Comparison of ENCODE assay signal across 17 mouse cellular contexts in genomic region chr5:5483254-5483858, GRCm38 (mm10). TPM values are rescaled to one million over a fixed set of nuclear protein-coding genes. Genes with fewer than 3 reads are reported as not detected.
"Had no signal": no experiment of that assay in that cellular context is flagged by ENCODE, and none has a peak within 500 bp of the region (broad histone marks: within the 10 kb centered on the region; RNA-seq: fewer than 3 reads in every experiment).

No protein-coding gene starts in this region.

- H3K9ac ChIP-seq: kidney, embryonic 15.5 days; liver, embryonic 13.5 days; liver, postnatal 0 days; lung, embryonic 15.5 days; midbrain, embryonic 15.5 days had no signal

- H3K4me3 ChIP-seq: kidney, embryonic 15.5 days; liver, embryonic 13.5 days; lung, embryonic 15.5 days; megakaryocyte, embryonic 14.5 days; midbrain, embryonic 15.5 days had no signal

- H3K4me2 ChIP-seq: kidney, embryonic 15.5 days; liver, embryonic 13.5 days; lung, embryonic 15.5 days; midbrain, embryonic 11.5 days; midbrain, embryonic 15.5 days had no signal

- H3K27me3 ChIP-seq: kidney, embryonic 15.5 days; liver, embryonic 13.5 days; lung, embryonic 15.5 days; megakaryocyte, embryonic 14.5 days; midbrain, embryonic 15.5 days had no signal

- H3K36me3 ChIP-seq: kidney, embryonic 15.5 days; liver, embryonic 13.5 days; lung, embryonic 15.5 days; midbrain, embryonic 15.5 days had no signal

- ATAC-seq: liver, postnatal 0 days; midbrain, embryonic 15.5 days had no signal

- H3K9me3 ChIP-seq: kidney, embryonic 15.5 days; liver, embryonic 13.5 days; lung, embryonic 15.5 days; megakaryocyte, embryonic 14.5 days; midbrain, embryonic 15.5 days had no signal

- H3K4me1 ChIP-seq: kidney, embryonic 15.5 days; liver, embryonic 13.5 days; lung, embryonic 15.5 days; megakaryocyte, embryonic 14.5 days; midbrain, embryonic 15.5 days had no signal

- DNase-seq: kidney, adult 18-20 months; kidney, postnatal 14 days; liver; liver, embryonic 13.5 days; liver, postnatal 0 days; lung, postnatal 14 days; right cerebral cortex, postnatal 4 days; spleen, adult 18-20 months; thymus, postnatal 4 days had no signal

- H3K27ac ChIP-seq: kidney, embryonic 15.5 days; liver, embryonic 13.5 days; lung, embryonic 15.5 days; macrophage; midbrain, embryonic 15.5 days had no signal

RNA-seq across cellular contexts. Expression of gene 1700015F17Rik, which starts 4.4 kb away (rescaled TPM):
- polyA plus RNA-seq: kidney, embryonic 15.5 days; large intestine, adult 2 months; liver, embryonic 13.5 days; liver, postnatal 0 days; lung, embryonic 15.5 days; macrophage; midbrain, embryonic 11.5 days; midbrain, embryonic 15.5 days; stomach, embryonic 16.5 days had no signal
